Mouse (Mus musculus): Measurements from ENCODE around the gene Bcor.

Gene Bcor

DNA sequence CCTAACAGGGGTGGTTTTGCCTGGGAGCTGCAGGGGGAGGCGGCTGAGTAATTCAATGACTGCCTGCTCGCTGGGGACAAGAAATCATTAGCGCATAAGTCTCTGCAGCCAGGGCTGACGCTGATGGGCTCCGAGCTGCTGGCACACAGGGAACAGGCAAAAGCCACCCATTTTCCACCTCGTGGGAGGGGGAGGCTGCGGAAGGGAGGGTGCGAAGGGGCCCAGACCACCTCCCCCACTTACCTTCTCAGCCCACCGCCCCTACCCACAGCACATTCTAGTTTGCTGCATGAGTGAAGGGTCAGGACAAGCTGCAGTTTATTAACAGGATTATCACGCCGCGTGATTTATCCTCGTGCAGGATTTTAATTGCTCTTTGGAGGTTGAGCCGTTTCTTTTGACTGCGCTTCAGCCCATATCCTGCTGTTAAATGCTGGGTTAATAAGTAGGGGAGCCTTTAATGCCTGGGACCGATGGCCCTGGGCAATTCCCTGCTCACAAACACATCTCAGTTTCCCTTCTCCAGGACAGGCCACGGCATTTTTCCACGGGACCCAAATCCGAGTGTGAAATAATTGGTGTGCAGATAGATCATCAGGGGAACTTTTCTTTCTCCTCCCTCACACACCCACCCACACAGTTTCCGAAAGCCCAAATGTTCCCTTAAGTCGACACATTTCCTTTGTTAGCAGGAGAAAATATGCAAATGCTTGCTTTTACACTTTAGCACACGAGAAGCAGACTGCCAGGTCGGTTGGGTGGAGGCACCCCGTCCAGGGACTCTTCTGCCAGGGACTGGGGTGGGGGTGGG is 97.8 kb downstream of the Bcor start:
- DNase-seq: peak; percentile 70

DNA sequence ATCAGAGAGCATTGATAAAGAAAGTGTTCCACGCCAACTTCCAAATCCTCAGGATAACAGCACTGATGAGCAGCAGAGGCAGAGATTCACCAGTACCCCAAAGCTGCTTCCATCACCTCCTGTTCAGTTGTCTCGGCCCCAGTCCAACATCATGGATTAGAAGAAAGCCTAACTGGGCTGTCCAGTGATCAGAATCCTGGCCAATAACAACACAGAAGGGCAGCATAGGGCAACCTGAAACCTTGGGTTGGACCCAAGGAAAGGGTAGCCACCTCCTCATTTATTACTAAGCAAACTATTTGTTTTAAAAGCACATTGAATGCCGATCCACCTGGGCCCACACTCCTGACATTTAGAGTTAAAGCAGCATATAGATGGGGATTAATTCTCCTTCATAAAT is 99.3 kb downstream of the Bcor start:
- no peak for DNase-seq

DNA sequence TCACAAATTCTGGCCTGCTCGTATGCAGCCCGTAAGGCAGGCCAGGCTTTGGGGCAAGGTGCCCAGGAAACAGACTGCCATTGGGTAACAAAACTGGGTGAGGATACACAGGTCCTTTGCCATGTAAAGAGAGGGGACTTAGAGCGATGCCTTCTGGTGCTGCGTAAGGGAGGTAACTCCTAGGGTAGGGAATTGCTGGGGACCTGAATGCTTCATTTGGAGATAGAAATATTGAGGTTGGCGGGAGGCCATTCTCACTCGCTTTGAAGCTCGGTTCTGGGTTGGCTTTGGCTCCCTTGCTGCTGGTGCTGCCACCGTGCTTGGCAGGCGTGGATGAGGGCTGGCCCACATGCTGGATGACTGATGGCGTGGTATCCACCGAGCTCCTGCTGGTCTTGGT is 102.9 kb downstream of the Bcor start:
- DNase-seq: no peak

DNA sequence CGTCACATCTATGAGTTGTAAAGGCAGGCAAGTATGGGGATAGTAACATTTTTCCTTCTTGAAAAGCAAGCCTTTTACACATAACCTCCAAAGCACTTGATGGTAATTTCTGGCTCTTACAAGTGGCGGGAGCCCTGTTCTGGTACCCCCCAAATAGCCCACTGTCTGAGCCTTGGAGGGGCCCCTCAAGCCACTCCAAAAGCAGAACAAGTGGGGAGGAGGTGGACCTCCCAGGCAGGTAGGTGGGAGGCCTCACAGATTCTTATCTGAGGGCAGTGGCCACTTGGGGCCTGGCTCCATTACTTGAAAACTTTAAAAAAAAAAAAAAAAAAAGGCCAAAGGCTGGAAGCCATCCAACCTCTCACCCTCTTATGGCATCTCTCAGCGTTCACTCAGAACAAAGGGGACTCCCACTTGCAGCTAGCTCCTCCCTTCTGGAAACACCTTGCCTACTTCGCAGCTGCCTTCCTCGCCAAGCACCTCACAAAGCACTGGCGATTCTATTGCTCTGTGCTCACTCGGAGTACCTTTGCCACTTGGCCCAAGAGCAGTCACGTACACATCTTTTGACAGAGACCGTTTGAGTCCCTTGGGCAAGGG is 106.7 kb downstream of the Bcor start:
- no peak for DNase-seq

DNA sequence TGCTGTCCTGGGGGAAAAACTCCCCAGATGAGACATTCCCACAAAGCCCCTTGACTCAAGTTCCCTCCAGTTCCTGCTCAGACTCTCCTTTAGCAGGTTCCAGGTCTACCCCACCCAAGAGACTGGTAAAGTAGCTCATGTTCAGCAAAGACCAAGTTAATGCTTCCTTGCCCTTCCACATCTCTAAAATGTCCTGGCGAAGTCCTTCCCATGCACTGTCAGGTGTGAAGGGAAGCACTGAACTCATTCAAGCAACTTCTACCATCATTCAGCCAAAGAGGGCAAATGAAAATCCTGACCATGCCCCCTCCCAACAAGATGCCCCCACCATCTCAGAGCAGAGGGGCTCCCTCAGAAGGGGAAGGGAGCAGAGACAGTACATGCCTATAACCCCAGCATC is 107.5 kb downstream of the Bcor start:
- DNase-seq: no peak

DNA sequence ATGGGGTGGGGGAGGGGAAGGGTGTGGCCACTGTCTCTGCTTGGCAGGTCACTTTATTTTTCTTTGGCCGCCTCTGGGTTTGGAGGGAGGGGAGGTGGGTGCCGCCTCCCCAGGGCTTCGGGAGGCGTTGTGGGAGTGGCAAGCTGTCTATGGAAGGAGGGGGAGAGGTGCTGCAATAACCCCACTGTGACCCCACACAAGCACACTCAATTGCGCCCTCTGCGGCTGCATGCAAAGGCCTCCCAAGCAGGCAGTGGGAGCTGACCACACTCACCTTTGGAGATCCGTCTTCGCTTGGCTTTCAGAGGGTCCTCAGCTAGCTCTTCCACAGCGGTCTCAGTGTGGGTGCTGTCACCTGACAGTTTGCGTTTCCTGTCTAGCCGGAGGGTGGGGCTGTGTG is 111.4 kb downstream of the Bcor start:
- no peak for DNase-seq

DNA sequence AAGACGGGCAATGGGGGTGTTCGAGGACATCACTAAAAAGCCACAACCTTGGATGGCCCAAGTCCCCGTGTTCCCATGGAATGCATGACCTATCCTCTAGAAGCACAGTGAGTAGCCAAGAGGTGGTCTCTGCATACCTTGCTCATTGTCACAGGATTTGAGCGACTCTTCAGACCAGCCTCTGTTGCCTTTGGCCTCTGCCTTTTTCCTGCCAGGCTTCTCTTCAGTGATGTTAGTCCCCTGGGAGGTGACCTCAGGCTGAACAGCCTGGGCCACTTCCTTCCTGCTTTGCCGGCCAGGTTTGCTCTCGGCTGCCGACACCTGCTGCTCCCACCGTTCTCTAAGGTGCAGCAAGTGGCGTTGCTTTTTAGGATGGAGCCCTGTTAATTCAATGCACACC is 112.0 kb downstream of the Bcor start:
- DNase-seq: no peak

DNA sequence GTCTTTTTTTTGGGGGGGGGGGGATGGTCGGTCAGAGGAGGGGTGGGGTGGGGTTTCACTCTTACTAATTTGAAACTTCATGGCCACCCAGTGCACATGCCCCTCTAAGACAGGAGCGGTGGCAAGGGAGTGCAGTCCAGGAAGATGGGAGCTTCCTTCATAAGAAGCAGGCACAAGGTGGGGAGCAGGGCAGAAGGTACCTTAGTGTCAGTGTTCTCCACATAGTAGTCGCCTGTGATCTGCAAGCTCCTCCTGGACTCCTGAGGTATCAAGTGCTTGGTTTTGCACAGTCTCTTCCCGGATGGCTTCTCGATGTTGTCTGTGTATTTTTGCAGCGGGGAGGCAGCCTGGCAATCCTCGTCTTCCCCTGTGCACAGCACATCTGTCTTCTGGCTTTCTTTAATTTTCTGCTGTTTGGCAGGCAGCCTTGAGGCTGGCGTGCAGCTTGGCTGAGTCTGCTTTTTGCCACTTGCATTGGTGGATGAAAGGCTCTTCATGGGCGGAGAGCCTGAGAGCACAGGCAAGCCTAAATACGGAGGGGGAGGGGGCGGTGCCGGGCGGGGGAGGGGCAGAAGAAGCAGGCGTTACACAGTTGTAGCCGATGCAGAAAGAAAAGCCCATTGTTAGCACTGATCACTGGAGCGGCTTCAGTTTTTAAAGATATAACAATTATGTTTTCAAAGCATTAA is 112.8 kb downstream of the Bcor start:
- no peak for DNase-seq

DNA sequence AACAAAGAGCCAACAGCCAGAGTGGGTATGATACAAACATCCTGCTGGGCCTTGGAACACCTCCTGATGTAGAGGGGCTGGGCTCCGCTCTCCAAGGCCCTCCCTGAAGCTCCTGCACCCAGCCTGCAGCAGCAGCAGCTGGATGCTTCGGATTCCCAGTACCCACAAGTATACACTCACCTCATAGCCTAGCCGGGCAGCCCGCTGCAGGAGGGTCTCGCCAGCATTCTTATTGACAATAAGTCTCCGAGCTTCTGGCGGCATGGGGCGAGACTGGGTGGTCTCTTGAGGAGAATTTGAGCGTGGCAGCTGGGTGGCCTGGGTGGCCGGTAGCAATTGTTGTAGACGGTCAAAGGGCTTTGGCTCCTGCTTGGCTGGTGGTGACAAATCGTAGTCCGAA is 113.5 kb downstream of the Bcor start:
- DNase-seq: no peak

DNA sequence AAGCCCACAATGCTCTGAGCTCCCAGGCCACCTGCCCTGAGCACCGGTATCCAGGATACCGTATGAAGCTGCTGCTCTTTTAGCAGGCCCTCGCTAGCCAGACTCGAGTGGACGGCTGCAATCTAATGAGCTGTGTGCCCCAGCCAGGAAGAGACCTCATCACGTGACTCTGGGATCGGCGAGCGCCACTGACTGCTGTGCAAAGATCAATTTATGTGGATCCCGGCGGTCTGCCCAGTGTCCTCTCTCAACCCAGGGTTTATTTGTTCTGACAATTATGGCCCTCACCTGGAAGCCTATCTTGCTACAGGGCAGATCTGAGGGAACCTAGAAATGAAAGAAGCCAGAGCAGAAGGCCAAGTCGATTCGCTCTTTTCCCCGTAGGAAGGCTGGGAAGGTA is 116.8 kb downstream of the Bcor start:
- DNase-seq: peak; percentile 58

DNA sequence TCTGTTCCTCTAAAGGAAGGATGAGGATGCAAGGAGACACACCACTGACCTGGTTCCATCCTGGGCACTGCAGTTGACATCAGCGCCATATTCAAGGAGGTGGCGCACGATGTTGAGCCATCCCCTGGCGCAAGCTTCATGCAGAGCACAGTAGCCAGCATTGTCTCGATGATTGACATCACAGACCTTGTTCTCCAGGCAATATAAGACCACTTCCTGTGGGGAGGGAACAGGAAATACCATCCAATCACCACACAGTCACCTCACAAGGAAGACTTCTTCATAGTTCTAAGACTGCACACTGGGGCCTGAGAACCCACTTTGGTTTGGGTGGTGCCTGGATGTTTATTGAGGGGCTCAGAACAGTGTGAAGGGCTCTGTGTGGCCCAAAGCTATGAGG is 118.7 kb downstream of the Bcor start:
- DNase-seq: no peak

DNA sequence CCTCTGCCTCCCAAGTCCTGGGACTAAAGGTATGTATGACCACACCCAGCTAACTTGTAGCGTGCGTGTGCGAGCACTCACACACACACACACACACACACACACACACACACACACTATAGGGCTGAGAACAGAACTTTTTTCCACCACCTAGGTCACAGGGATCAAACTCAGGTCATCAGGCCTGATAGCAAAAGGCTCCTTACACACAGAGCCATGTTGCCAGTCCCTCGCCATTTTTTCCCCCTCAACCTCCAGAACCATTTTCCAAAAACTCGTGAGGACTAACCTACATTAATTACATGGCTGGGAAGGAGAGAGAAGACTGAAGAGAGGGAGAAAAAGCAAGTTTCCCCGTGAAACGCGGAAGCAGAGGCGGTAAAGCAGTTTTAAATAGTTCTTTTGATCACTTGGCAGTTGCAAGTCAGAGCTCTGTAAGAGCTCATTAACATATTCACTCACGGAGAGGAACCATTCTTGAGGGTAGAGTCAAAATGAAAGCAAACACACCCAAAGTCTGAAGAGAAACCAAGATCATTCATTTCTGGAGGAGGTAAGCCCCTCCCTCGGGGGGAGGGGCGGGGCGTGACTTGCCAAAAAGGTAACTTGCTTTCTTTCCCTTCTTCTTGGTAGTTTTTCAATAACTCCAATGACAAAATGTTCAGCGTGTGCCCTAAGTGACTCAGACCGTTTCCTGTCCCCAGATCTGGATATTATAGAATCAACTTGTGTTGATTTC is 145.3 kb downstream of the Bcor start:
- no peak for DNase-seq

DNA sequence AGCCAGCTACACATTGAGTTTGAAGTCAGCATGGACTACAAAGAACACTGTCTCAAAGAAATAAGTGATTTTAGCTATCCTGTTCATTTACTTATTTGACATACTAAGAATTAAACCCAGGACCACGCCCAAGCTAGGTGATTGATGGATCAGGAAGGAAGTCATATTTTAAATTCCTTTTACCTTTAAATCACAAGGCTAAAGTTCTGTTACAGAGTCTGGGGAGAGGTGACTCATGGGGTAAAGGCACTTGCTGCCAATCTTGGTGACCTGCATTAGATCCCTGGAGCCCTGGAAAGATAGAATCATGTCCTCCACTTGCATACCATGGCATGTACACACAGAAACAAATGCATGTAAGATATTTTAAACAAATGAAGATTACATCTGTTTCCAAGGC is 149.5 kb downstream of the Bcor start:
- DNase-seq: no peak

DNA sequence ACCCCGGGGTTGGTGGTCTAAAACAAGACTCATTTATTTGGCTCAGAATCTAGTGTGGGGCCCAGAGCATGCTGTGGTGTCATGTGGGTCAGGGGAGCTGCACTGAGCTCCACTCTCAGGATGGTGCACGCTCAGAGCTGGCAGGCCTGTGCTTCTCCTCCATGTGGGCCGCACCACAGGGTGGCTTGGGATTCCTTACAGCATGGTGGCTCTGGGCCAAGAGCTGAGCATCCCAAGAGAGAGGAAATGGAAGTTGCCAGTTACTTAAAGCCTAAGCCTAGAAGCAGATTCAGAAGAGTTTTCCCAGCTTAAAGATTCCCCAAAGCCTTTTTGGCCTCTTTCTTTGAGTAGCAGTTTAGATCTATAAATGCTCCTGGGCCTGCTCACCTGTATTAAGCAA is 151.1 kb downstream of the Bcor start:
- DNase-seq: no peak

DNA sequence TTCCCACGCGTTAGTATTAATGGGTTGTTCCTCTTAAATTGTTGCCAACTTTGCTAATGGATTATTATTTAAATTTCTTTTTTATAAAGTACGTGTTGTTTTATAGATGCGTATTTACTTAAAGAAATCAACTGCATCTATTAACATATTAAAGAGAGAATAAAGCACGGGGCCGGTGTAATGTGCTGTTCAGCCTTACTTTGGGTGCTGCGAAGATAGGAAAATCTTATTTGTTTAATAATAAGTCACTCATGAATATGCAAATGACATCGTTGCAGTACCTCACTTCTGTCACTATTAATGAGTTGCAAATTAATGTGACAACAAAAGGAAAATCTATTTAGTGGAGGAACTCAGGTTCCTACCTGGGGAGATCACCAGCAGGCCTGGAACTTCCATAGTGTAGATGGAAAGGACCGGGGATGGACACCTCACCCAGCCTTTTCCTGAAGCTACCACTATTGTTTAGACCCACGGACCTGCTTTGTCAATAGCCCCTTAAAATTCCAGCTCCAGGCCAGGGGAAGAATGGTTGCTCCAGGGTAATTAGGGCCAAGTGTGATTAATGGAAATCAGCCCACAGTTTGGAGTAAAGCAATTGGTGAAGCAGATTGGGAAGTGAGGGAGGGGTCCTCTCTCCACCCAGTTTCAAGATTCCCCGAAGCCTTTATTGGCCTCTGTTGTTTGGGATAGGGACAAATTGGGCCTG is 152.2 kb downstream of the Bcor start:
- no peak for DNase-seq

DNA sequence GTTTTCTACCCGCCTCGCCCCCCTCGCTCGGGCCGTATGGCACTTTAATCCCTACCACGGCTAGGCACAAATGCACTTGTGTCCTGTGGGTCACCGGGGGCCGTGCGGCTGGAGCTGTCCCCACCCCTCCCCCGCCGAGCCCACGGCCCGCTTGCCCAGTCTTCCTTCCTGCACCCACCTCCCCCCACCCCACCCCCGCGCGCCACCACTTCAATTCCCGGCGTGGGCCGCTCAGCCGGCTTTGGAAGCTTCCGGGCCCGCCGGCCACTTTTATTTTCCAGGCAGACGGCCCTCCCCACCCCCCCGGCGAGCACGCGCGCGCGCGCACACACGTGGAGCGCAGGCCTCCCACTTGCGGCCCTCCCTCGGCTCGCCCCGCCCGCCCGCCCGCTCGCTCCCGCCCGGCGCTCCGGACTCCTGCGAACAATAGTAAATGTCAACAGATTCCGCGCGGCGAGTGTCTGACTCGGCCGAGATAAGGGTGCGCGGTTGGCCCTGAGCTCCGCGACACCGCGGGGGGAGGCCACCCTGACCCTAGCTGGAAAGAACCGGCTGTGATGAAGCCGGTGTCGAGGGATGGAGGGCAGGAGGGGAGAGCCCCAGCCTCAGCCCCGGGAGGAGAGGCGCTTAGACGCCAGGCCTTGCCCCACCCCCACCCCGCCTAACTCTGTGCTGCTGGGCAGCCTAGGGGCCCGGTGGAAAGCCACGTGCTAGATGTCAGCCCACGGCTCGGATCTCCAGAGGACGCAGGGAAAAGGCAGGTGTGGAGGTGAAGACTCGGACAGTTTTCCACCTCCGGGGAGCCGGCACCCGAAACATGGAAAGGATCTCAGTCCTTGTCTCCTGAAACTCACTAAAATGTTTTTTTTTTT is 153.0 kb downstream of the Bcor start:
- peak; percentile 48 for DNase-seq

DNA sequence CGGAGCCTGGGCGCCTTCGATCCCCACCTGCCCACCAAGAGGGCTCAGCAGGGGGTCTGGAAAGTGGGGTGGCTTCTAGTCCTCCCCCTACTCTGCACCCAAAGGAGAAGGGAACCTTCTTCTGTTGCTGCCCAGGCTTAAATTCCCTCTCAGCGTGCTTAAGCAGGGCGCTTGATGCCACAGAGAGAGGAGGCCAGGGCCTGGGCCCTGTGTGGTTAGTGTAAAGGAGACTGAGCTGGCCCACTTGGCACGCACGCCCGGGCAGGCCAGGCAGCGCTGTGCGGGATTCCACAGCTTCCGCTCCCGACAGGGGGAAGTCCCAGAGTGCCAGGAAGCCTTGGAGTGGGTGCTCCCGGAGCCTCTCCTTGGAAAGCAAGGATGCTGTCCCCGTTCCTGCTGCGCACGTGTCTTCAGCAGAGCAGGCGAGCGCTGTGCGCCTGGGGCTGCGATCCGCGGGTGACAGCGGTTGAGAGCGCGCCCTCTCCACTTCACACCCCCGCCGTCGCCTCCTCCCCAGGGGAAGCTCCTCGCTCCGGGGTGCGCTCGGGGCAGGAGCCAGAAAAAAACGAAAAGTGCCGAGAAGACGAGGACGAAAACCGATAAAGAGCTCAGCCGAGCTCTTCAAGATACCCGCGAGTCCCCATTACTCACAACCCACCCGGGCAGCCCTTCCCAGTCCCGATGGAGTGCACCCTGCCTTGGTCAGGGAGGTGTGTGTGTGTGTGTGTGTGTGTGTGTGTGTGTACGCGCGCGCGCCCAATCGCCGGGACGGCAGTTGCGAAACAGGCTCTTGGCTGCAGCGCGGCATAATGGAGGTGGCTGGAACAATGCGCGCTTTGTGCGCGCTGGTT is 153.9 kb downstream of the Bcor start:
- peak; percentile 55 for DNase-seq

DNA sequence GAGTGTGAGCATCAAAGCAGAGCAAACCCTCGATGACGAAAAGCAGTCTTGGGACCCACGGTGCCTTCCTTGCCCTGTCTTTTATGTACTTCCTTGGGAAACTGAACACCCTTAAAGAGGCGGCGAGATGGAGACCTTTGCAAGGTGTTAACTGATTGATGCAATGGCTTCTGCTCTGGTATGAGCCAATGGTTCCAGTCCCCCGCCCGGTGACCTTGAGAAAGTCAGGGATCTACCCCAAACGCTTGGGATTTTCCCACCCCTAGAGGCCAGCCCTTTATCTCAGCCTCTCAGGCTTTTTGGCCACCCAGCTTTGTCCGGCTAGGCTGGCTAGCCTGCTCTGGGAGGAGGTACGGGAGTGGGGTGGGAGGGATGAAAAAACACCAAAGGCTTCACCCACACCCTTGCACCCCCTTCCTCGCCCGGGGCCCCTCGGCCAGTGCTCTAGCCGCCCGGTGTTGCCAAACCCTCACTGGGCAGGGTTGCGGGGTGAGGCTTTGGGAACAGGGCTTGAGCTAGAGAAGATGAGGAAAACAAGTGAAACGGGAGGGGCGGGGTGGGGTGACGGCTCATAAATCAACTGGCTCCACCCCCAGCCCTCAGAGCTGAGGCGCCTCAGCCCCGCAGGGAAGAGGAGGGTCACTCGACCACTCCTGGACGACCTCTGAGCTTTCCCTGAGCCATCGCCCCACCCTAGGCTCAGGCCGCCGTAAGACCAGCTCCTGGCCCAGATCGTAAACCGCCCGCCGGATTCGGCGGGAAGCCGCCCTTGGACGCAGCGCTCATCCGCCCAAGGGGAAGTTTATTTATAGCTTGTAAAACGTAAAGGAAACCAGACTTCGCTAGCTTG is 154.7 kb downstream of the Bcor start:
- DNase-seq: peak; percentile 37

DNA sequence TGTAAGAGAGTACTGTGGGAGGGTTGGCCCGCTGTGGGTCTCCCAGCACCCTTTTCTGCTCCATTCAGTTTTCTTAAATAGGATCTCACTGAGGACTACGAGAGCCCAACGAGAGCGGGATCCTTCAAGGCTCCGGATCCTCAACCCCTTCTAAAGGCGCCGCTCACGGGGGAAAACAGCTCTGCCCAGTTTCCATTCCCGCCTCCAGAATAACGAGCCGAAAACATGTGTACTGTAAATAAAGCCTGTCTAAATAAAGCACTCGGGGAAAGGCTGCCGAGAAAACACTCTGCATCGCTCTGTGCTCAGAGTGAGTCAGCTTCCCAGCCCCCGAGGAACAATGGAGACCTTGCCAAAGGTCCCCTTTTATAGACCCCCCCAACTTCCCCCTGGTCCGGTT is 155.7 kb downstream of the Bcor start:
- DNase-seq: no peak

DNA sequence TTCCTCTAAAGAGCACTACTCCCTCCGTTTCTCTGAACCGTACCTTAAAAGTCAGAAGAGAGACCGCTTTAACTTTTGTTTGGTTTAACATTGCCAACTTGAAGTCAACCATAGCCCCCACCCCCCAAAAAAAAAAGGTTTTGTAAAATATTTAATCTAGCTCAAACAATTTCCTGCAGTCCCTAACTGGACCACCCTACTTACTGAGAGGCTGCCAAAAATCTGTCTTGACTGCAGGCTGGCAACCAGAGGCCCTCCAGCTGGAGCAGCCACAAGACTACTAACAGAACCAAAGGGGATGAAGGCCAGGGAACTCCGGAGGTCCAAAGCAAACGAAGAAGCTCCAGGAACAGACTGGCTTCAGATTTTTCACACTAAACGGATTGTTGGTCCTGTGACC is 156.2 kb downstream of the Bcor start:
- no peak for DNase-seq
